Comparison of ENCODE assay signal across 8 mouse cellular contexts in the genomic region with DNA sequence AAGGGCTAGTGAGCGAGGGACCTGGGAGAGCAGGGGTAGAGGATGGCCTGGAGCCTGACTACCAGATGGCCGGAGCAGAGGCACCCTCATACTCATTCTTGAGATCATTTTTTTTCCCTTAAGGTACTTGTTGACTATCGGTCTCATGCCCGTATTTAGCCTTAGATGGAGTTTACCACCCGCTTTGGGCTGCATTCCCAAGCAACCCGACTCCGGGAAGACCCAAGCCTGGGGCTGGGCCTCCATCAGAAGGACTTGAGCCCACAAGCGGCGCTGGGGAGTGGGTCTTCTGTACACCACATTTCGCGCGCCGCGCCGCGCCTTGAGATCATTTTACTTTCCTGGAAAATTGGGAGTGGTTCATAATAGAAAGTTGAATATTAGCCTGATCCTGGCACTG.
DNase-seq lines count a peak whose midpoint lies in the region; ATAC-seq and TF ChIP-seq lines count a peak whose summit lies in the region.

No protein-coding gene starts in this region.

- no peak for TF ChIP-seq CTCF in kidney, adult 2 months (conservative IDR thresholded peaks at IDR 0.05; ENCODE audit: insufficient read depth, insufficient read length, low read depth, low read length)

- no peaks in the 10 kb centered on the region for H3K4me1 ChIP-seq in hindbrain, embryonic 10.5 days (replicated peaks)
- H3K4me1 ChIP-seq in hindbrain, embryonic 13.5 days (replicated peaks): no peaks in the 10 kb centered on the region
- H3K4me1 ChIP-seq in embryonic facial prominence, embryonic 10.5 days: no peaks in the 10 kb centered on the region
- no peaks in the 10 kb centered on the region for H3K4me1 ChIP-seq in kidney, adult 2 months (ENCODE audit: control insufficient read depth, insufficient read depth, low read length)
- H3K4me1 ChIP-seq in limb, embryonic 10.5 days: no peaks in the 10 kb centered on the region
- H3K4me1 ChIP-seq in midbrain, embryonic 13.5 days (replicated peaks): no peaks in the 10 kb centered on the region

- no peak overlapping the region for H3K4me2 ChIP-seq in hindbrain, embryonic 13.5 days
- no peak overlapping the region for H3K4me2 ChIP-seq in midbrain, embryonic 13.5 days (replicated peaks)

- H3K27ac ChIP-seq in hindbrain, embryonic 10.5 days: no peak overlapping the region
- no peak overlapping the region for H3K27ac ChIP-seq in hindbrain, embryonic 13.5 days
- H3K27ac ChIP-seq in embryonic facial prominence, embryonic 10.5 days (replicated peaks): no peak overlapping the region
- no peak overlapping the region for H3K27ac ChIP-seq in kidney, adult 2 months (ENCODE audit: insufficient read depth, low read depth, low read length)
- H3K27ac ChIP-seq in limb, embryonic 10.5 days: no peak overlapping the region
- H3K27ac ChIP-seq in midbrain, embryonic 13.5 days: no peak overlapping the region

- H3K27me3 ChIP-seq in hindbrain, embryonic 10.5 days (ENCODE audit: insufficient read depth, poor library complexity, severe bottlenecking): no peaks in the 10 kb centered on the region
- H3K27me3 ChIP-seq in hindbrain, embryonic 13.5 days: no peaks in the 10 kb centered on the region
- no peaks in the 10 kb centered on the region for H3K27me3 ChIP-seq in embryonic facial prominence, embryonic 10.5 days (replicated peaks; ENCODE audit: low read depth, poor library complexity, severe bottlenecking)
- H3K27me3 ChIP-seq in kidney, adult 2 months (replicated peaks; ENCODE audit: control insufficient read depth, insufficient read depth, low read length): no peaks in the 10 kb centered on the region
- H3K27me3 ChIP-seq in limb, embryonic 10.5 days (ENCODE audit: low read depth, poor library complexity, severe bottlenecking): no peaks in the 10 kb centered on the region
- H3K27me3 ChIP-seq in midbrain, embryonic 13.5 days: no peaks in the 10 kb centered on the region

- H3K9me3 ChIP-seq in hindbrain, embryonic 10.5 days: peaks cover 4% of the 10 kb centered on the region
- peaks cover 3% of the 10 kb centered on the region; the same call in 1 of the 2 replicates for H3K9me3 ChIP-seq in hindbrain, embryonic 13.5 days
- peaks cover 3% of the 10 kb centered on the region; the same call in 1 of the 2 replicates for H3K9me3 ChIP-seq in embryonic facial prominence, embryonic 10.5 days
- H3K9me3 ChIP-seq in limb, embryonic 10.5 days (replicated peaks): no peaks in the 10 kb centered on the region
- peaks cover 3% of the 10 kb centered on the region; the same call in 1 of the 2 replicates for H3K9me3 ChIP-seq in midbrain, embryonic 13.5 days

- WGBS in hindbrain, embryonic 10.5 days: 95% methylated on average over 16 of the region's 16 CpGs
- 94% methylated on average over 16 of the region's 16 CpGs for WGBS in hindbrain, embryonic 13.5 days
- WGBS in embryonic facial prominence, embryonic 10.5 days: 94% methylated on average over 16 of the region's 16 CpGs
- 93% methylated on average over 16 of the region's 16 CpGs for WGBS in kidney, adult 2 months
- WGBS in limb, embryonic 10.5 days: 93% methylated on average over 16 of the region's 16 CpGs
- 90% methylated on average over 16 of the region's 16 CpGs for WGBS in midbrain, embryonic 13.5 days

- no peak for TF ChIP-seq POLR2A in kidney, adult 2 months (IDR thresholded peaks at IDR 0.05; ENCODE audit: low read depth, low read length)

- peak; percentile 100 for DNase-seq in hindbrain, embryonic 10.5 days (ENCODE audit: low spot score)
- DNase-seq in embryonic facial prominence, embryonic 10.5 days (ENCODE audit: low spot score): peak; percentile 99
- peak; percentile 89 to 99 for DNase-seq in heart, adult 18-20 months
- DNase-seq in kidney, adult 2 months: peak; percentile 91
- DNase-seq in limb, embryonic 10.5 days (ENCODE audit: low spot score): peak; percentile 100
- DNase-seq in spleen, postnatal 14 days (ENCODE audit: low spot score in 2 of 2): peak; percentile 87 to 96

- ATAC-seq in hindbrain, embryonic 13.5 days (ENCODE audit: low FRiP score): no peak
- peak; percentile 82; the same call in 1 of the 2 replicates for ATAC-seq in midbrain, embryonic 13.5 days

- H3K36me3 ChIP-seq in hindbrain, embryonic 10.5 days: no peaks in the 10 kb centered on the region
- no peaks in the 10 kb centered on the region for H3K36me3 ChIP-seq in hindbrain, embryonic 13.5 days
- H3K36me3 ChIP-seq in embryonic facial prominence, embryonic 10.5 days (replicated peaks): no peaks in the 10 kb centered on the region
- H3K36me3 ChIP-seq in kidney, adult 2 months (ENCODE audit: control insufficient read depth, insufficient read depth, low read length): no peaks in the 10 kb centered on the region
- H3K36me3 ChIP-seq in limb, embryonic 10.5 days: no peaks in the 10 kb centered on the region
- no peaks in the 10 kb centered on the region for H3K36me3 ChIP-seq in midbrain, embryonic 13.5 days

- no peak overlapping the region for H3K4me3 ChIP-seq in hindbrain, embryonic 10.5 days
- H3K4me3 ChIP-seq in hindbrain, embryonic 13.5 days: no peak overlapping the region
- no peak overlapping the region for H3K4me3 ChIP-seq in embryonic facial prominence, embryonic 10.5 days
- H3K4me3 ChIP-seq in kidney, adult 2 months (ENCODE audit: insufficient read depth, low read depth, low read length): no peak overlapping the region
- H3K4me3 ChIP-seq in limb, embryonic 10.5 days: no peak overlapping the region
- no peak overlapping the region for H3K4me3 ChIP-seq in midbrain, embryonic 13.5 days (replicated peaks)

- H3K9ac ChIP-seq in hindbrain, embryonic 13.5 days: no peak overlapping the region
- H3K9ac ChIP-seq in midbrain, embryonic 13.5 days (replicated peaks): no peak overlapping the region
